Mouse (Mus musculus) layer of hippocampus, adult 8-10 months (tissue): Measurements from ENCODE around the gene Gm28038. TPM values are rescaled to one million over a fixed set of nuclear protein-coding genes. Genes with fewer than 3 reads are reported as not detected.

ENCODE experiments used
- DNase-seq, 2 experiments: peaks; one replicate each; pipeline ENCODE4 v3.0.0; 2022; ENCODE audit warnings: low spot score in 2 of 2
- total RNA-seq, 4 experiments: library from RNA; stranded (reverse); gene quantifications; 2 replicates each; pipeline ENCODE4 v1.2.4; 2022

Gm28038 gene
- total RNA-seq, 4 experiments from 2014 or later: not detected

DNA sequence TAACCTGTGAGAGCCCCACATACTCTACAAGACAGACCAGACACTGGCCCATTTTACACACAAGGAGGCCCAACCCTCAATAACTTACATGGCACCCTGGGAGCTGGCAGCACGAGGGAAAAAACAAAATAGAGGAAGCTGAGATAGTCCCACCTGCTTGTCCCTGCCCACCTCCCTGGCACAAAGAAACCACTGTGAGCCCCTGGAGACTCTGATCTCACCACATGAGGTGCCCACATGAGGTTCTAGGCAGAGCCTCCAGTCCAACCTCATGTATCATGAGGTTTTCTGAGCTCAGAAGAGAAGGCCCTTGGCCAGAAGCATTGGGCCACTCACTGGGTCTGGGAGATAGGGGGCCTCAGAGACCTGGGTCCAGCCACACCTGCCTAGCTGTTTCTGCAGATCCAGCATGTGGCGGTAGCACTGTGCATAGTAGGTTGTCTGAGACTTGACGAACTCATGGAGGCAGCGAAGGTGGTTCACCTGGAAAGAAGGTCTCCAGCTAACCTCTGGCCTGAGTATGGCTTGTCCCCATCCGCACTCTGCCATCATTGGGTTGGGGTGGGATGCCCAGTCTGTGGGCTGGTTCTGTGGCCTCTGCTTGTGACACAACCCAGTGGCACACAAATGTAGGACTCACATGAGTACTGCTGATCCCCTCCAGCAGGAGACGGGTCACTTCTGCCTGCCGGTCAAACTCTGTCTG lies 65.3 kb downstream of the Gm28038 start:
- no peak for DNase-seq

DNA sequence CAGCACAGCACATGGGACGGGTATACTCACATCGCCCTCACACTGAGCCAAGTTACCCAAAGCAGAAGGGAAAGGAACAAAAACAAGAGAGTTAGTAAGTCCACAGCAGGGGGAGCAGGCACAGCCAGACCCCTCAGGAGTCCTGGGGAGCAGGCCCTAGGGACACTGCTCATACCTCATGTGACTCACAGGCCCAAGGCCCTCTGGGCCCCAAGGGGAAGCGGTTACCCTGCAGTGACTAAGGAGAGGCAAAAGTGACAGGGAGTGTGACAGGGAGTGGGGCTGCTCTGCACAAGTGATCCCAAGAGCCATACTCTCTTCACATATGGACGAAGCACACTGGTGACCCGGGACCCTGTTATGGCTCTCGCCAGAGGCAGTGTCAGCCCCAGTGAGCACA lies 68.4 kb downstream of the Gm28038 start:
- no peak for DNase-seq

Other genes with a start within 250 kb of the Gm28038 start
- 10 to 100 TPM; 36.9 to 45.0 (median 39.9) TPM for gene Wdr34, start 232.2 kb upstream of the Gm28038 start, total RNA-seq
- 100 to 1,000 TPM; 179 to 198 (median 186) TPM for gene Set, start 223.7 kb upstream of the Gm28038 start, total RNA-seq
- gene Pkn3, start 203.4 kb upstream of the Gm28038 start, total RNA-seq: 1 to 10 TPM; 2.1 to 6.1 (median 3.5) TPM
- gene Zdhhc12, start 187.4 kb upstream of the Gm28038 start, total RNA-seq: 10 to 100 TPM in 2 of 4 experiments, 1 to 10 TPM in 2; 7.3 to 14.0 (median 10.4) TPM
- gene Zer1, start 156.5 kb upstream of the Gm28038 start, total RNA-seq: 100 to 1,000 TPM; 173 to 203 (median 195) TPM
- 10 to 100 TPM; 49.6 to 61.9 (median 58.5) TPM for gene Tbc1d13, start 147.3 kb upstream of the Gm28038 start, total RNA-seq
- gene Endog, start 109.5 kb upstream of the Gm28038 start, total RNA-seq: 10 to 100 TPM; 18.7 to 28.3 (median 21.4) TPM
- gene Spout1, start 102.6 kb upstream of the Gm28038 start, total RNA-seq: 10 to 100 TPM; 32.9 to 40.2 (median 35.2) TPM
- gene Kyat1, start 75.2 kb upstream of the Gm28038 start, total RNA-seq: 10 to 100 TPM; 15.6 to 19.9 (median 16.9) TPM
- gene Lrrc8a, start 43.3 kb upstream of the Gm28038 start, total RNA-seq: 10 to 100 TPM; 54.5 to 70.6 (median 60.3) TPM
- 10 to 100 TPM in 2 of 4 experiments, 1 to 10 TPM in 2; 6.7 to 11.6 (median 9.9) TPM for gene Gm28035, start 40.5 kb upstream of the Gm28038 start, total RNA-seq
- gene Phyhd1, start 14.8 kb upstream of the Gm28038 start, total RNA-seq: 10 to 100 TPM; 19.3 to 33.3 (median 24.4) TPM
- gene Dolk, start 5.3 kb downstream of the Gm28038 start, total RNA-seq: 10 to 100 TPM; 20.4 to 24.6 (median 23.6) TPM
- 10 to 100 TPM; 18.6 to 22.4 (median 20.6) TPM for gene Nup188, start 5.4 kb downstream of the Gm28038 start, total RNA-seq
- gene Sh3glb2, start 78.3 kb downstream of the Gm28038 start, total RNA-seq: 100 to 1,000 TPM; 230 to 295 (median 278) TPM
- gene Miga2, start 83.2 kb downstream of the Gm28038 start, total RNA-seq: 100 to 1,000 TPM; 104 to 146 (median 121) TPM
- gene Dolpp1, start 111.2 kb downstream of the Gm28038 start, total RNA-seq: 10 to 100 TPM; 23.2 to 30.7 (median 25.1) TPM
- gene Crat, start 134.8 kb downstream of the Gm28038 start, total RNA-seq: 10 to 100 TPM; 48.9 to 59.3 (median 50.7) TPM
- gene Ptpa, start 135.0 kb downstream of the Gm28038 start, total RNA-seq: 100 to 1,000 TPM; 165 to 175 (median 173) TPM
- gene Ier5l, start 193.2 kb downstream of the Gm28038 start, total RNA-seq: 10 to 100 TPM; 11.6 to 12.5 (median 12.4) TPM